Mouse (Mus musculus) ovary, postnatal 10 days (tissue): ENCODE measurements around the gene Tti1.

Experiments
- DNase-seq: peaks from one replicate; pipeline ENCODE4 v3.0.0; 2022; ENCODE audit warnings: low spot score

The Tti1 gene

GRCm38 (mm10) chr2:158039662-158040061 is 11.4 kb upstream of the Tti1 start:
- no peak for DNase-seq

GRCm38 (mm10) chr2:158037571-158037970 is 9.3 kb upstream of the Tti1 start:
- no peak for DNase-seq

GRCm38 (mm10) chr2:158036953-158037352 is 8.7 kb upstream of the Tti1 start:
- DNase-seq, result no peak

- DNase-seq, result no peak
Measured at GRCm38 (mm10) chr2:158036408-158036807, 8.2 kb upstream of the Tti1 start.

GRCm38 (mm10) chr2:158035813-158036212 is 7.6 kb upstream of the Tti1 start:
- DNase-seq, result no peak

- no peak for DNase-seq
Measured at GRCm38 (mm10) chr2:158030007-158030406, 1.8 kb upstream of the Tti1 start.

- no peak for DNase-seq
Measured at GRCm38 (mm10) chr2:158027855-158028353, 329 bp downstream of the Tti1 start.

- no peak for DNase-seq
Measured at GRCm38 (mm10) chr2:158017330-158017729, 10.9 kb downstream of the Tti1 start.

GRCm38 (mm10) chr2:158012608-158013007 is 15.6 kb downstream of the Tti1 start:
- DNase-seq, result no peak

GRCm38 (mm10) chr2:158009373-158009772 is 18.9 kb downstream of the Tti1 start:
- no peak for DNase-seq

- no peak for DNase-seq
Measured at GRCm38 (mm10) chr2:158005641-158006040, 22.6 kb downstream of the Tti1 start.

- DNase-seq, result no peak
Measured at GRCm38 (mm10) chr2:158004620-158005019, 23.6 kb downstream of the Tti1 start.

GRCm38 (mm10) chr2:157998817-157999216 is 29.4 kb downstream of the Tti1 start:
- DNase-seq, result no peak

GRCm38 (mm10) chr2:157992501-157992900 is 35.7 kb downstream of the Tti1 start:
- DNase-seq, result no peak

GRCm38 (mm10) chr2:157991026-157991425 is 37.2 kb downstream of the Tti1 start:
- DNase-seq, result no peak

- DNase-seq, result no peak
Measured at GRCm38 (mm10) chr2:157989946-157990345, 38.3 kb downstream of the Tti1 start.

GRCm38 (mm10) chr2:157988416-157989190 is 39.6 kb downstream of the Tti1 start:
- DNase-seq, result no peak

- DNase-seq, result no peak
Measured at GRCm38 (mm10) chr2:157986235-157986634, 42.0 kb downstream of the Tti1 start.

- DNase-seq, result no peak
Measured at GRCm38 (mm10) chr2:157985611-157986010, 42.6 kb downstream of the Tti1 start.

- no peak for DNase-seq
Measured at GRCm38 (mm10) chr2:157983276-157983675, 45.0 kb downstream of the Tti1 start.

- no peak for DNase-seq
Measured at GRCm38 (mm10) chr2:157982727-157983126, 45.5 kb downstream of the Tti1 start.

GRCm38 (mm10) chr2:157979241-157979640 is 49.0 kb downstream of the Tti1 start:
- DNase-seq, result no peak

GRCm38 (mm10) chr2:157975595-157975994 is 52.6 kb downstream of the Tti1 start:
- DNase-seq, result no peak
